Mouse (Mus musculus) lung, postnatal 0 days (tissue): Measurements from ENCODE around the gene Myo1h.

Source experiments
- CTCF ChIP-seq: IDR thresholded peaks from 2 replicates; pipeline ENCODE4 v1.5.1; 2016; ENCODE audit warnings: antibody characterized with exemption, mild to moderate bottlenecking
- EP300 ChIP-seq: IDR thresholded peaks from 2 replicates; pipeline ENCODE4 v1.6.1; 2016; ENCODE audit warnings: antibody characterized with exemption, mild to moderate bottlenecking, control low read depth

- TF ChIP-seq EP300 (no peak), CTCF (peak; percentile 52)
These were observed 8.0 kb downstream of the Myo1h start for GRCm38 (mm10) chr5:114296693-114297631.
